Mouse (Mus musculus) heart, embryonic 14.5 days (tissue): Measurements from ENCODE around the gene Chrna4. TPM values are rescaled to one million over a fixed set of nuclear protein-coding genes. Genes with fewer than 3 reads are reported as not detected.

Experiments
- ATAC-seq: fragments of 200-750 bp; cut with Nextera tagmentation; 2 replicates; pipeline ENCODE4 v1.8.0; 2017; ENCODE audit warnings: low read depth, moderate TSS enrichment; ENCODE audit not compliant: insufficient number of reproducible peaks, insufficient read depth, low FRiP score
- H3K27ac ChIP-seq, 2 experiments: fragments of 200-500 bp in 1 of 2; fragments of 300-500 bp in 1 of 2; sonication (generic) in 1 of 2; replicated peaks in 1 of 2; 2 replicates each; pipeline ENCODE4 v1.5.1; 2012 to 2014; ENCODE audit warnings: low read depth in 2 of 2, low read length in 2 of 2, control low read depth in 1 of 2, mild to moderate bottlenecking in 1 of 2, mixed read lengths in 1 of 2; ENCODE audit not compliant: control insufficient read depth in 1 of 2, insufficient read depth in 1 of 2
- H3K27me3 ChIP-seq: fragments of 300-500 bp; sonication (generic); 2 replicates; pipeline ENCODE4 v1.6.1; 2014; ENCODE audit warnings: mild to moderate bottlenecking, low read length, control low read depth; ENCODE audit not compliant: control insufficient read depth, insufficient read depth
- H3K36me3 ChIP-seq: fragments of 300-500 bp; sonication (generic); 2 replicates; pipeline ENCODE4 v1.6.1; 2014; ENCODE audit warnings: mild to moderate bottlenecking, control low read depth, low read length, mixed read lengths; ENCODE audit not compliant: control insufficient read depth, insufficient read depth
- H3K4me1 ChIP-seq, 2 experiments: fragments of 200-500 bp in 1 of 2; fragments of 300-500 bp in 1 of 2; sonication (generic) in 1 of 2; 2 replicates each; pipeline ENCODE4 v1.6.1; 2012 to 2014; ENCODE audit warnings: low read length in 2 of 2, control low read depth in 1 of 2, mixed read lengths in 1 of 2; ENCODE audit not compliant: control insufficient read depth in 2 of 2, insufficient read depth in 2 of 2
- H3K4me2 ChIP-seq: fragments of 300-500 bp; sonication (generic); 2 replicates; pipeline ENCODE4 v1.6.1; 2014; ENCODE audit warnings: mild to moderate bottlenecking, low read length
- H3K4me3 ChIP-seq, 2 experiments: fragments of 200-500 bp in 1 of 2; fragments of 300-500 bp in 1 of 2; sonication (generic) in 1 of 2; 2 replicates each; pipeline ENCODE4 v1.5.1; 2012 to 2014; ENCODE audit warnings: low read length in 2 of 2, mild to moderate bottlenecking in 2 of 2, control low read depth in 1 of 2, low read depth in 1 of 2, moderate library complexity in 1 of 2; ENCODE audit not compliant: control insufficient read depth in 1 of 2, insufficient read depth in 1 of 2
- H3K9ac ChIP-seq: fragments of 300-500 bp; sonication (generic); 2 replicates; pipeline ENCODE4 v1.6.1; 2014; ENCODE audit warnings: mild to moderate bottlenecking, low read length
- H3K9me3 ChIP-seq: fragments of 300-500 bp; sonication (generic); 2 replicates; pipeline ENCODE4 v1.6.1; 2016; ENCODE audit warnings: low read length, control low read depth; ENCODE audit not compliant: control insufficient read depth
- WGBS: fragments of 180-500 bp; shearing (Covaris S2); extraction: QIAGEN DNeasy Blood & Tissue Kit; methylation state at CpG from one replicate; pipeline ENCODE4 v1.1.7; 2014; 5-methylcytosine and 5-hydroxymethylcytosine counted together
- polyA plus RNA-seq: library from polyadenylated mRNA; unstranded; fragments of >200 nt; fragmentation: Nextera tagmentation; extraction: Ambion mirVana; gene quantifications from 2 replicates; pipeline ENCODE4 v1.2.1, GENCODE M21; 2014

The Chrna4 gene
- 0.04 and 0.07 TPM in 2 replicates for polyA plus RNA-seq

GRCm38 (mm10) chr2:181043437-181043836 is at the start of gene Chrna4:
TSS of gene Chrna4 (minus strand) at chr2:181043546.
- Histone ChIP-seq H3K36me3 (no peaks in the 10 kb centered on the region), H3K4me3 (no peak within 1 kb of the TSS), H3K9ac (no peak within 1 kb of the TSS), H3K27ac (no peak within 1 kb of the TSS), H3K4me2 (no peak within 1 kb of the TSS), H3K9me3 (no peaks in the 10 kb centered on the region), H3K27me3 (peaks cover 72% of the 10 kb centered on the region), H3K4me1 (peaks cover 0 to 7% of the 10 kb centered on the region in 2 experiments; a peak in 2 of 4 replicates)
- ATAC-seq, result no peak
- whole genome bisulfite sequencing, result 52% methylated on average over 3 of the region's 3 CpGs

- 55% methylated on average over 3 of the region's 3 CpGs for WGBS
- Histone ChIP-seq H3K4me1 (no peaks in the 10 kb centered on the region), H3K27ac (no peak overlapping the region), H3K27me3 (peaks cover 27% of the 10 kb centered on the region), H3K36me3 (no peaks in the 10 kb centered on the region), H3K9me3 (no peaks in the 10 kb centered on the region), H3K4me2 (no peak overlapping the region), H3K4me3 (no peak overlapping the region), H3K9ac (no peak overlapping the region)
- no peak for ATAC-seq
These were observed 46.8 kb upstream of the Chrna4 start for GRCm38 (mm10) chr2:181090123-181090522.

- 58% methylated on average over 8 of the region's 8 CpGs for WGBS
- no peaks in the 10 kb centered on the region for H3K4me1 ChIP-seq
- H3K27ac ChIP-seq, result no peak overlapping the region
- no peak overlapping the region for H3K4me2 ChIP-seq
- H3K9ac ChIP-seq, result no peak overlapping the region
- no peak overlapping the region for H3K4me3 ChIP-seq
- H3K9me3 ChIP-seq, result no peaks in the 10 kb centered on the region
- peaks cover 7% of the 10 kb centered on the region; the same call in 1 of the 2 replicates for H3K27me3 ChIP-seq
- ATAC-seq, result no peak
- no peaks in the 10 kb centered on the region for H3K36me3 ChIP-seq
These were observed 41.7 kb upstream of the Chrna4 start for GRCm38 (mm10) chr2:181084997-181085396.

DNA sequence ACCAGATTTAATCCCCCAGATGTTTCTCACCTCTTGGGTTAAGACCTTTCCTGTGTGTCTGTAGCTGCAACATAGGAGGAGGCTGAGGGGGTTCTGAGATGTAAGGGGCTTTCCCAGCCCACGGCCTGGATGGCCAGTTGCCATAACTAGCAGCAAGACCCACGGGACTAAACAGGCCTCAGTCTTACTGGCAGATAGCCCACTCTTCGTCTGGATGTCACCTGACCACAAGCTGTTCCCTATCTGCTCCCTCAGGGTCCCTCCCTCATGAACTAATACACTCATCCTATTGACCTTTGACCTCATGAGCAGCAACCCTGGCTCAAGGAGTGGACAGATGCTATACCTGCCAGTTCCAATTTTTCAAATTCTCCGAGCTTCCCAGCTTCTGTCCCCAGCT is 40.6 kb upstream of the Chrna4 start:
- Histone ChIP-seq H3K4me3 (no peak overlapping the region), H3K4me1 (no peaks in the 10 kb centered on the region), H3K36me3 (no peaks in the 10 kb centered on the region), H3K27ac (no peak overlapping the region), H3K27me3 (peaks cover 7% of the 10 kb centered on the region; the same call in 1 of the 2 replicates), H3K9ac (no peak overlapping the region), H3K4me2 (no peak overlapping the region), H3K9me3 (no peaks in the 10 kb centered on the region)
- WGBS, result 37% methylated on average over 4 of the region's 4 CpGs
- no peak for ATAC-seq

GRCm38 (mm10) chr2:181080886-181081285 is 37.5 kb upstream of the Chrna4 start:
- Histone ChIP-seq H3K9me3 (no peaks in the 10 kb centered on the region), H3K9ac (no peak overlapping the region), H3K36me3 (no peaks in the 10 kb centered on the region), H3K4me1 (no peaks in the 10 kb centered on the region), H3K4me2 (no peak overlapping the region), H3K27me3 (0 out of 2 replicates have a peak, but pooled peaks cover 4% of the 10 kb centered on the region), H3K27ac (no peak overlapping the region), H3K4me3 (no peak overlapping the region)
- no peak for ATAC-seq
- 52% methylated on average over 5 of the region's 5 CpGs for WGBS

DNA sequence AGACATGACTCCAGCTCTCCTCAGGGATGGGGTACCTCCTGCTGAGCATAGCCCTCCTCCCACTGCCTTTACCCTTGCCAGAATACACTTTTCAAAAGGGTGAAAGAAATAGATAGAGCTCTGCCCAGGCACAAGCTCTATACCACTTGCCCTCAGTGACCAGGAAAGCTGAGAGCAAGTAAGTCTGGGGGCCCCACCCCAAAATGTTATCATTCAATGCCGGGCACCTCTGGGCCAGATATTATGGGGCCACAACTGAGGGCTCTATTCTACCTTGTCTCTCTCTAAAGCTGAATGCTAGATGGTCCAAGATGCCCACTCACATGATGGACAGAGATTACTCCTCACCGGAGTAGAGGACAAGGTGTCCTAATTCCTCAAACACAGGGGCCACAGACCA is 36.2 kb upstream of the Chrna4 start:
- no peak for ATAC-seq
- H3K27ac ChIP-seq, result no peak overlapping the region
- 79% methylated on average over 2 of the region's 2 CpGs for WGBS

DNA sequence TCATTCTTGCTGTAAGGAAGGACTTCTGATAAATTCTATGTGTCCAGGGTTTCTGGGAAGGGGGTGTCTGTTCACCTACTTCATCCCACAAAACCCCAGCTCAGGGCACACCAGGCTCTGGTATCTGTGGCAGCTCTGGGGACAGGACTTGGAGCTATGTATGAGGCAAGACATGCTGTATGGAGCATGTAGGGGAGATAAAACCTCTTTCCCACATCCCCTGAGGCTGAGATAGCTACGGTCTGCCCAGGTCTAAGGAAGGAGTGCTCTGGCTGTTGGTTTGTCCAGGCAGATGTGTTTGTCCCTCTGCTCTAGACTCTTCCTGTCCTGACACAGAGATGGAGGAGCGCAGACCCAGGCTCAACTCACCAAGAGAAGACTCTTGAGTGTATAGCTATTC is 35.6 kb upstream of the Chrna4 start:
- no peaks in the 10 kb centered on the region for H3K36me3 ChIP-seq
- H3K9me3 ChIP-seq, result no peaks in the 10 kb centered on the region
- H3K4me1 ChIP-seq, result no peaks in the 10 kb centered on the region
- no peak overlapping the region for H3K4me3 ChIP-seq
- WGBS, result 83% methylated on average over 2 of the region's 2 CpGs
- no peak overlapping the region for H3K4me2 ChIP-seq
- H3K27ac ChIP-seq, result no peak overlapping the region
- no peak overlapping the region for H3K9ac ChIP-seq
- ATAC-seq, result no peak
- no peaks in the 10 kb centered on the region for H3K27me3 ChIP-seq

More for the DNA sequence above, 36.2 kb upstream of the Chrna4 start:
- no peaks in the 10 kb centered on the region for H3K9me3 ChIP-seq
- 0 out of 2 replicates have a peak, but pooled peaks cover under 1% of the 10 kb centered on the region for H3K27me3 ChIP-seq
- no peaks in the 10 kb centered on the region for H3K4me1 ChIP-seq
- H3K4me2 ChIP-seq, result no peak overlapping the region
- no peaks in the 10 kb centered on the region for H3K36me3 ChIP-seq
- no peak overlapping the region for H3K4me3 ChIP-seq
- no peak overlapping the region for H3K9ac ChIP-seq

GRCm38 (mm10) chr2:181075501-181075900 is 32.2 kb upstream of the Chrna4 start:
- Histone ChIP-seq H3K9me3 (no peaks in the 10 kb centered on the region), H3K4me1 (no peaks in the 10 kb centered on the region), H3K36me3 (no peaks in the 10 kb centered on the region), H3K4me2 (no peak overlapping the region), H3K27me3 (peaks cover 10% of the 10 kb centered on the region), H3K4me3 (no peak overlapping the region), H3K9ac (no peak overlapping the region), H3K27ac (no peak overlapping the region)
- no peak for ATAC-seq
- WGBS, result 80% methylated on average over 12 of the region's 12 CpGs
